Comparison of ENCODE assay signal across 10 mouse cellular contexts in the genomic region with DNA sequence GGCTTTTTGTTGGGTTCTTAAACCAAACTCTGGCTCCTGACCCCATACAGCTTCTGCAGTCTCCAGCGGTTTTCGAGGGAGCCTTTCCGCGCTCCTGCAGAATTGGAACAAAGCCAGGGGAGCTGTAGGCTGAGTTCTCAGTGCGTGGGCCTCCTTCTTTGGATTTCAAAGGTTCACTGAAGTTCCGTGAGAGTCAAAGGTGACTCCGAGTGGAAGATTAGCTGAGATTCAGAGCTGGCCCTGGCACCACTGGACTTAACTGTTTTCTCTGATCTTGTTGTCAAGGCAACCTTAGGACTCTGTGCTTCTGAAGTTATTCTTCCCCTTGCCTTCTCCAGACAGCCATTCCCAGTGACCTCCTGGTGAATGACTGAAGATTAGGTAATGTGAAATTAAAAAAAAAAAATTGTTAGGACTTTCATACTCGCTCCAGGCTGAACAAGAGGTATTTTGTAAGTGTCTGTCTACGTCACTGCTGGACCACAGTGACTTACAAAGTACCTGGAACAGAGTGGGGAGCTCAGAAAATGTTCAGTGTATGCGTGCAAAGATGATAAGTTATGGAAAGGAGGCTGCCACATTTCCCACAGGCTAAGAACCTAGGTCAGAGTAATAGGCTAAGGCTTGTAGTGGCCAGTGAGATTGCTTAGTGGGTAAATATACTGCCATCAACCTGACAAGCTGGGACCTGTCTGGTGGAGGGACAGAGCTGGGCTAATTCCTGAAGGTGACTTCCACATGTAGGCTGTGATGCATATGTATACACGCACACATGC. TPM values are rescaled to one million over a fixed set of nuclear protein-coding genes. Genes with fewer than 3 reads are reported as not detected.
DNase-seq lines count a peak whose midpoint lies in the region; ATAC-seq and TF ChIP-seq lines count a peak whose summit lies in the region.
"Had no signal": no experiment of that assay in that cellular context is flagged by ENCODE, and none has a peak within 500 bp of the region (broad histone marks: within the 10 kb centered on the region; RNA-seq: fewer than 3 reads in every experiment).

No protein-coding gene starts in this region.

- H3K9ac ChIP-seq in forebrain, embryonic 14.5 days (ENCODE audit: low read length), result no peak overlapping the region
- no peak overlapping the region for H3K9ac ChIP-seq in forebrain, embryonic 13.5 days
- no peak overlapping the region for H3K9ac ChIP-seq in midbrain, embryonic 15.5 days
- H3K9ac ChIP-seq in stomach, postnatal 0 days (ENCODE audit: low read length), result no peak overlapping the region

- H3K4me1 ChIP-seq in forebrain, embryonic 14.5 days (ENCODE audit: control insufficient read depth, insufficient read depth, low read length), result no peaks in the 10 kb centered on the region
- peaks cover 4% of the 10 kb centered on the region for H3K4me1 ChIP-seq in forebrain, embryonic 13.5 days
- peaks cover 25% of the 10 kb centered on the region for H3K4me1 ChIP-seq in midbrain, embryonic 10.5 days
- H3K4me1 ChIP-seq in midbrain, embryonic 15.5 days, result peaks cover 4% of the 10 kb centered on the region; the same call in 1 of the 2 replicates
- no peaks in the 10 kb centered on the region for H3K4me1 ChIP-seq in stomach, postnatal 0 days (replicated peaks; ENCODE audit: control insufficient read depth, insufficient read depth)

- H3K9me3 ChIP-seq in forebrain, embryonic 14.5 days (replicated peaks; ENCODE audit: control insufficient read depth, low read length), result no peaks in the 10 kb centered on the region
- no peaks in the 10 kb centered on the region for H3K9me3 ChIP-seq in forebrain, embryonic 13.5 days (replicated peaks)
- no peaks in the 10 kb centered on the region for H3K9me3 ChIP-seq in midbrain, embryonic 10.5 days (replicated peaks)
- no peaks in the 10 kb centered on the region for H3K9me3 ChIP-seq in midbrain, embryonic 15.5 days
- H3K9me3 ChIP-seq in stomach, postnatal 0 days (ENCODE audit: control insufficient read depth, low read length), result no peaks in the 10 kb centered on the region
- H3K9me3 ChIP-seq: embryonic facial prominence, embryonic 10.5 days had no signal

- peak; percentile 22 for DNase-seq in forebrain, embryonic 14.5 days (ENCODE audit: low spot score)
- DNase-seq in midbrain, embryonic 10.5 days (ENCODE audit: low spot score), result no peak
- DNase-seq in kidney, adult 8-10 months, result peak; percentile 64 to 76
- peak; percentile 37 for DNase-seq in stomach, postnatal 0 days (ENCODE audit: low spot score)
- no peak for DNase-seq in layer of hippocampus, adult 9-11 months
- no peak for DNase-seq in urinary bladder, adult 18-20 months (ENCODE audit: low spot score in 2 of 2)
- DNase-seq: layer of hippocampus, postnatal 36 days had no signal

- no peak for TF ChIP-seq EP300 in stomach, postnatal 0 days (optimal IDR thresholded peaks at IDR 0.05)

- no peak overlapping the region for H3K27ac ChIP-seq in forebrain, embryonic 14.5 days (ENCODE audit: low read depth, low read length)
- H3K27ac ChIP-seq in forebrain, embryonic 13.5 days, result no peak overlapping the region
- peak overlapping the region; percentile 49; the same call in 1 of the 2 replicates for H3K27ac ChIP-seq in midbrain, embryonic 10.5 days (replicated peaks)
- no peak overlapping the region for H3K27ac ChIP-seq in midbrain, embryonic 15.5 days
- no peak overlapping the region for H3K27ac ChIP-seq in stomach, postnatal 0 days (replicated peaks)
- H3K27ac ChIP-seq: embryonic facial prominence, embryonic 10.5 days had no signal

- TF ChIP-seq CTCF in stomach, postnatal 0 days (IDR thresholded peaks at IDR 0.05; ENCODE audit: low read depth), result no peak

- no peak overlapping the region for H3K4me2 ChIP-seq in forebrain, embryonic 14.5 days (ENCODE audit: low read length)
- H3K4me2 ChIP-seq in forebrain, embryonic 13.5 days, result no peak overlapping the region
- no peak overlapping the region for H3K4me2 ChIP-seq in midbrain, embryonic 15.5 days
- no peak overlapping the region for H3K4me2 ChIP-seq in stomach, postnatal 0 days (replicated peaks; ENCODE audit: low read depth)

- WGBS in forebrain, embryonic 14.5 days, result 44% methylated on average over 11 of the region's 11 CpGs
- 41% methylated on average over 11 of the region's 11 CpGs for WGBS in forebrain, embryonic 13.5 days
- WGBS in midbrain, embryonic 10.5 days, result 54% methylated on average over 11 of the region's 11 CpGs
- 34% methylated on average over 11 of the region's 11 CpGs for WGBS in midbrain, embryonic 15.5 days
- WGBS in stomach, postnatal 0 days, result 41% methylated on average over 11 of the region's 11 CpGs

- no peak for ATAC-seq in forebrain, embryonic 14.5 days
- no peak for ATAC-seq in forebrain, embryonic 13.5 days
- no peak for ATAC-seq in midbrain, embryonic 15.5 days (replicated peaks)
- ATAC-seq in stomach, postnatal 0 days (ENCODE audit: low FRiP score, low TSS enrichment), result no peak

- H3K36me3 ChIP-seq in forebrain, embryonic 14.5 days (ENCODE audit: control insufficient read depth, insufficient read depth, low read length), result no peaks in the 10 kb centered on the region
- no peaks in the 10 kb centered on the region for H3K36me3 ChIP-seq in forebrain, embryonic 13.5 days (ENCODE audit: poor library complexity, severe bottlenecking)
- no peaks in the 10 kb centered on the region for H3K36me3 ChIP-seq in midbrain, embryonic 10.5 days
- H3K36me3 ChIP-seq in midbrain, embryonic 15.5 days (replicated peaks), result no peaks in the 10 kb centered on the region
- H3K36me3 ChIP-seq in stomach, postnatal 0 days (ENCODE audit: control insufficient read depth, insufficient read depth, low read length), result no peaks in the 10 kb centered on the region
- H3K36me3 ChIP-seq: embryonic facial prominence, embryonic 10.5 days had no signal

- H3K4me3 ChIP-seq in forebrain, embryonic 14.5 days (ENCODE audit: low read depth, low read length), result no peak overlapping the region
- H3K4me3 ChIP-seq in forebrain, embryonic 13.5 days, result no peak overlapping the region
- H3K4me3 ChIP-seq in midbrain, embryonic 10.5 days, result no peak overlapping the region
- no peak overlapping the region for H3K4me3 ChIP-seq in midbrain, embryonic 15.5 days
- H3K4me3 ChIP-seq in stomach, postnatal 0 days (ENCODE audit: low read depth, low read length), result no peak overlapping the region
- H3K4me3 ChIP-seq: embryonic facial prominence, embryonic 10.5 days had no signal

- H3K27me3 ChIP-seq in forebrain, embryonic 14.5 days (replicated peaks; ENCODE audit: control insufficient read depth, insufficient read depth, low read length), result no peaks in the 10 kb centered on the region
- no peaks in the 10 kb centered on the region for H3K27me3 ChIP-seq in forebrain, embryonic 13.5 days
- no peaks in the 10 kb centered on the region for H3K27me3 ChIP-seq in midbrain, embryonic 10.5 days (ENCODE audit: low read depth, poor library complexity, severe bottlenecking)
- no peaks in the 10 kb centered on the region for H3K27me3 ChIP-seq in midbrain, embryonic 15.5 days (replicated peaks)
- H3K27me3 ChIP-seq in stomach, postnatal 0 days (ENCODE audit: control insufficient read depth, insufficient read depth, low read length), result no peaks in the 10 kb centered on the region

RNA-seq across cellular contexts. Expression of a gene that starts 11.7 kb away (rescaled TPM):
- polyA plus RNA-seq in forebrain, embryonic 14.5 days (2014; fragmentation: Nextera tagmentation; extraction: Ambion mirVana), result 276 and 308 TPM in 2 replicates
- 412 and 436 TPM in 2 replicates for polyA plus RNA-seq in forebrain, embryonic 13.5 days (2015; fragmentation: Nextera tagmentation; extraction: Ambion mirVana)
- polyA plus RNA-seq in midbrain, embryonic 10.5 days (2016; fragmentation: Nextera tagmentation; extraction: Ambion mirVana), result 609 and 658 TPM in 2 replicates
- 219 and 237 TPM in 2 replicates for polyA plus RNA-seq in midbrain, embryonic 15.5 days (2015; fragmentation: Nextera tagmentation; extraction: Ambion mirVana)
- polyA plus RNA-seq in stomach, postnatal 0 days (2015; fragmentation: Nextera tagmentation; extraction: Ambion mirVana), result 168 and 177 TPM in 2 replicates

RNA-seq across cellular contexts. Expression of a gene that starts 23.0 kb away (rescaled TPM):
- 61.8 and 70.9 TPM in 2 replicates for polyA plus RNA-seq in forebrain, embryonic 14.5 days (2014; fragmentation: Nextera tagmentation; extraction: Ambion mirVana)
- polyA plus RNA-seq in forebrain, embryonic 13.5 days (2015; fragmentation: Nextera tagmentation; extraction: Ambion mirVana), result 87.3 and 87.4 TPM in 2 replicates
- 74.3 and 76.9 TPM in 2 replicates for polyA plus RNA-seq in midbrain, embryonic 10.5 days (2016; fragmentation: Nextera tagmentation; extraction: Ambion mirVana)
- 60.0 and 61.1 TPM in 2 replicates for polyA plus RNA-seq in midbrain, embryonic 15.5 days (2015; fragmentation: Nextera tagmentation; extraction: Ambion mirVana)
- polyA plus RNA-seq in stomach, postnatal 0 days (2015; fragmentation: Nextera tagmentation; extraction: Ambion mirVana), result 24.9 and 27.0 TPM in 2 replicates

RNA-seq across cellular contexts. Expression of a gene that starts 48.3 kb away (rescaled TPM):
- 2.1 and 2.2 TPM in 2 replicates for polyA plus RNA-seq in forebrain, embryonic 14.5 days (2014; fragmentation: Nextera tagmentation; extraction: Ambion mirVana)
- 1.5 and 1.8 TPM in 2 replicates for polyA plus RNA-seq in forebrain, embryonic 13.5 days (2015; fragmentation: Nextera tagmentation; extraction: Ambion mirVana)
- polyA plus RNA-seq in midbrain, embryonic 10.5 days (2016; fragmentation: Nextera tagmentation; extraction: Ambion mirVana), result 4.0 and 6.3 TPM in 2 replicates
- polyA plus RNA-seq in midbrain, embryonic 15.5 days (2015; fragmentation: Nextera tagmentation; extraction: Ambion mirVana), result 2.7 and 3.7 TPM in 2 replicates
- 14.1 and 18.5 TPM in 2 replicates for polyA plus RNA-seq in stomach, postnatal 0 days (2015; fragmentation: Nextera tagmentation; extraction: Ambion mirVana)

Comparison
In these comparisons a context has a peak if more than half of its experiments do, and no peak if none do; other contexts are left out.
1. DNase-seq: peak in forebrain, embryonic 14.5 days (single experiment), kidney, adult 8-10 months (2 of 2) and stomach, postnatal 0 days (single experiment); none in midbrain, embryonic 10.5 days (single experiment), layer of hippocampus, adult 9-11 months (single experiment) and urinary bladder, adult 18-20 months (0 of 2).